Mouse (Mus musculus) hematopoietic stem cell, adult 5-6 weeks (primary cell): ENCODE measurements at regions not wholly inside any gene's neighbourhood (a gene's known extent, or its start where the extent isn't known, plus 50 kb on each side); places are given as distances from the start of the nearest gene placed in this dataset.

ENCODE experiments used
- ATAC-seq, 2 experiments: fragments of 125-278 bp in 1 of 2; replicated peaks in 1 of 2; 2 replicates each; pipeline ENCODE4 v1.8.0; 2016 to 2017; ENCODE audit warnings: inconsistent platforms in 2 of 2, mild to moderate bottlenecking in 2 of 2, moderate number of reproducible peaks in 2 of 2, low read depth in 1 of 2, moderate TSS enrichment in 1 of 2; ENCODE audit not compliant: low FRiP score in 2 of 2, poor library complexity in 2 of 2, severe bottlenecking in 2 of 2, insufficient read depth in 1 of 2, low TSS enrichment in 1 of 2

DNA sequence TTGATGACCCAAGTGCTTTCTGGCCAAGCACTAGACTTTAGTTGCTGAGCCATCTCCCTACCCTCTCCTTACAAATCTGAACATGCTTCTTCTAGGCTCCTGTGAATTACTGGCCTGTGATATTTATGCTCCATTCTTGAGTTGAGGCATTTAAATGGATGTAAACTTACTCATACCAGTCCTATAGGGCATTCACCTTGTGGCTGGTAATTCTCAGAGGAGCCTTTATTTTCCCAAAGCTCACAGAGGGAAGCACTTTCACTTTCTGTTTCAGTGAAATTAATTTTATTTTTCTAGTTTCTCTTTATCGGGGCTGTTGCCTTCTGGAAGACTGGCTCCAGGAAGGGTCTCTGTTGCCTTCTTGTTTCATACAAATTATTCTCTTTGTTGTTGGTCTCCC is 163.9 kb downstream of the Pdgfra start:
- ATAC-seq, result peak in 1 of 2 experiments; percentile 52; a peak in 1 of 4 replicates

DNA sequence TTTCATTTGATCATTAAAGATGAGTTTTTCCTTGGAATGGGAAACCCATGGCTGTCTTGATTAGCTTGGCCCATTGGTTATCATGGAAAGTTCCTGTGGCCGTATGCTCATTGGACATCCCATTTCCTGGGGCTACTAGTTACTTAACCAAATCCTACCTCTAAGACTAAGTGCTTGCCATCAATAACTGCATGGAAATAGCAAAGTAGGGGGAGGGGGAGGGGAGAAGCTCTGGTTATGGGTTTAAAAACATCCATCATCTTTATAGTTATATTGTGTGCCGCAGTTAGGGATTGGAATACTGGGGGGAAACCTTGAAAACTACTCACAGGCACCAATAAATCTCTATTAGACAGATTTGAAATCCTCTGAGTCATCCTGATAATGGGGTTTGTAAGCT is 168.4 kb downstream of the Pdgfra start:
- ATAC-seq, result no peak

- peak in 1 of 2 experiments; percentile 37; a peak in 2 of 4 replicates for ATAC-seq
Measured at GRCm38 (mm10) chr5:75334050-75334449, 182.0 kb downstream of the Pdgfra start.

DNA sequence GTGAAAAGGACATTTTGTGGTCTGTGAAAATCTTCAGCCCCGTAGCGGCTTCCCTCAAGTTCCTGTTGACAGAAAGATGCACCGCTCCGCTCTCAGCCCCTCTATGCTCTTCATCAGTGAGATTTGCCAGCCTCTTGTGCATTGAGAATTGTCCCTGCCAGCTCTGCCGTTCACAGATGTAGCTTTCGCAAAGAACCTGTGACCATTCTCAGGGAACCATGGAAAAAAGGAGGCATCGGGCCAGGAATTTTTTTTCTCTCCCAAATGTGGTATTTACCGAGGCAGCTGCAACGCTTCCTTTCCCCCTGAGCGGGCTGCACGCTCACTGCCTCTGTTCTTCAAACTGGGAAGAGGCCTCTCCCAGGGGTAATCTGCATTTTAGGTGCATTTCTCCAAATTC is 184.4 kb downstream of the Pdgfra start:
- no peak for ATAC-seq

GRCm38 (mm10) chr5:75338439-75338838 is 186.3 kb downstream of the Pdgfra start:
- ATAC-seq, result no peak

GRCm38 (mm10) chr5:75342599-75342998 is 190.5 kb downstream of the Pdgfra start:
- peak in 1 of 2 experiments; percentile 78; a peak in 1 of 4 replicates for ATAC-seq

DNA sequence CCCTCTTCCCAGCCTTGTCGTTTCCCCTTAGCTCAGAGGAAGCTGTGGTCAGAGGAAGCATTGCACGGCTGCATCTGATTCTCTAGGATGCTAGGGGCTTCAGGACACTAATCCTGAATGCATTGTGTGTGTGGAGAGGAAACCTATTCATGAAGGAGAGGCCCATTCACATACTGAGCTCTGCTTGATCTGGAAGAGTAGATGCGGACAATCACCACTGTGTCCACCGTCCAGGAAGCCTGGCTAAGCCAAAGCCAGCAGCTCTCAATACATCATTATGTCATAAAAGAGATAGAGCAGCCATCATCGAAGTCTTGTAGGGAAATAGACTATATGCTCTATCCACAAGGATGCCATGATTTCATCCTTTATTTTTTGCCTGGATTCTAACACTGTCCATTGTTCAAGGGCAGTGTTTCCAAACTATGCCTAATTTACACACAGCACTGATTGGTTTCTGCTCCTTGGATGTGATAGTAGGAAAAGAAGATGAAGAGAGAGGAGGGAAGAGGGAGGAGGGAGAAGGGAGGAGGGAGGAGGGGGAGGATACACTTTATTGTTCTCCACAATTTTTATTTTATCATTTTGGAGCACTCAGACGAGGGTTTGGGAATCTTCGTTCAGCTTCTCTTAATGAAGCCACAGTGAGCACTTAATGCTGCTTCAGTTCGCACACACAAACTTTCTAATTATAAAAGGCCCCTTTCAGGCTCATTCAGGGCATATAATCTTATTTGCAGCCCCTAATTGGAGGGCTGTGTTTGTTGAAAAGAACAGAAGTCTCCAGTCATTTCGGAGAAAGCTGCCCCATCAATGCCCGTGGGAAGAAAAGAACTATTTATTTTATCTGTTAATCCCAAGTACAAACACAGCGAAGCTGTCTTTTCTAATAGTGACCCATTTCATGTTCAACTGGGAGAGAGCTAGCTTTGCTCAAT is 195.0 kb downstream of the Pdgfra start:
- no peak for ATAC-seq

DNA sequence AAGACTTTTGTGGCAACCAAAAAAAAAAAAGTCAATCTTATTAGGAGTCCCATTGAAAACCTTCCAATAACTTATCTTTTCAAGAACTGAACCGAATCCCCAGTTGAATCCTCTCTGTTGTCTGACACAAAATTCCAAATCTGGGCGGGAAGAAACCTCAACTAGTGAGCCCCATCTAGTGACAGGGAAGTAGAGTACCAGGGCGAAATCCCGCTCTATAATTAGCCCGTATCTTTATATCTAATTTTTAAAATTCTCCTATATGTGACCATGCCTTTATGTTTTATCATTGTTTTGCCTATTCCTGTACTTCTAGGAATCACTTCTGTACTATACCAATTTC is 195.7 kb downstream of the Pdgfra start:
- no peak for ATAC-seq

GRCm38 (mm10) chr5:75355266-75355665 is 203.2 kb downstream of the Pdgfra start:
- ATAC-seq, result no peak

GRCm38 (mm10) chr5:75358869-75359268 is 206.8 kb downstream of the Pdgfra start:
- ATAC-seq, result no peak

DNA sequence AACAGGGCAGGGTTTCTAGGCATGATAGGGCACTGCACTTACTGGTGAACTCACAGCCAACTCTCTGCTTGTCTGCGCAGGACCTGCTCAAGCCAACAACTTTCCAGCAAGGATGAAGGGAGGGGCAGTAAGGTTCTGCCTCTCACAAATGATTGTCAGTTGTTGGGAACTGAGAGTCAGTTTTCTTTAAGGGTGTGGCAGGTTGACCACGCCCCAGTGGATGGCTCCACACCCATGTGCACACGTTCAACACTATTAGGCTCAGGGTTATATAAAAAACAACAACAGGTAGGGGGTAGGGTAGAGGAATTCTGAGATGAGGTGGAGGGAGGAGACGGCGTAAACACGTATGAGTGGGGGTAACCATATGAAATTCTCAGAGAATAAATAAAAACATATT is 210.9 kb upstream of the Kit start:
- ATAC-seq, result no peak

GRCm38 (mm10) chr5:75367282-75367681 is 207.4 kb upstream of the Kit start:
- ATAC-seq, result no peak

GRCm38 (mm10) chr5:75368691-75369090 is 206.0 kb upstream of the Kit start:
- 0 out of 4 replicates have a peak, but pooled peaks of 1 of the 2 experiments have one; percentile 27 for ATAC-seq

- ATAC-seq, result no peak
Measured at GRCm38 (mm10) chr5:75372849-75373248, 201.9 kb upstream of the Kit start.

GRCm38 (mm10) chr5:75377311-75378300 is 197.1 kb upstream of the Kit start:
- ATAC-seq, result no peak

GRCm38 (mm10) chr5:75378655-75379054 is 196.1 kb upstream of the Kit start:
- no peak for ATAC-seq

GRCm38 (mm10) chr5:75380340-75380739 is 194.4 kb upstream of the Kit start:
- no peak for ATAC-seq

DNA sequence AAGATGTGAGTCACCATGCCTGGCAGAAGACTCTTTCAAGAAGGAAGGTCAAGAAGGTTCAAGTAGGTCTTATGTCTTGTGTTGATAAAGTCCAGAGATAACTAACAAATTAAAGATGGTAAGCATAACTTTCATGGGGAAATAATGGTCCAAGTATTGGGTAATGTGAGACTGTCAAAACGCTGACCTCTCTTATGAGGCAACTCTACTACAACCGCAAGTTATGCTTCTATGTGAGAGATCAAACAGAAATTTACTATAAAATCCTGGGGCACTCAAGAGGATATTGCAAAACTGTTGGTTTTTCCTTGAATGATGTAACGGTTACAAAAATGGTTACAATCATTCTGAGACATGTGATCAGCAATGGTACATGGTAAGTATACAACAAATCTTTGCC is 192.6 kb upstream of the Kit start:
- ATAC-seq, result peak in 1 of 2 experiments; percentile 58; a peak in 1 of 4 replicates
